Mouse (Mus musculus): ENCODE results near the gene Hnrnph2.

GRCm38 (mm10) chrX:134635860-134636259 lies 34.9 kb downstream of the Hnrnph2 start:
- TF ChIP-seq CTCF (IDR thresholded peaks at IDR 0.05; ENCODE audit: extremely low read depth, insufficient read depth, insufficient read length, insufficient replicate concordance), result no peak
- no peak for TF ChIP-seq POLR2A (IDR thresholded peaks at IDR 0.05; ENCODE audit: low read depth, low read length)

Data from spleen, adult 2 months (tissue).